Mouse (Mus musculus) CD4-positive, CD25-positive, alpha-beta regulatory T cell, adult 2 months (primary cell): ENCODE results near the gene Bub1b.

Experiments used
- DNase-seq: peaks from one replicate; pipeline ENCODE4 v3.0.0-alpha.2; 2012; ENCODE audit warnings: low read depth, low spot score

The Bub1b gene

DNA sequence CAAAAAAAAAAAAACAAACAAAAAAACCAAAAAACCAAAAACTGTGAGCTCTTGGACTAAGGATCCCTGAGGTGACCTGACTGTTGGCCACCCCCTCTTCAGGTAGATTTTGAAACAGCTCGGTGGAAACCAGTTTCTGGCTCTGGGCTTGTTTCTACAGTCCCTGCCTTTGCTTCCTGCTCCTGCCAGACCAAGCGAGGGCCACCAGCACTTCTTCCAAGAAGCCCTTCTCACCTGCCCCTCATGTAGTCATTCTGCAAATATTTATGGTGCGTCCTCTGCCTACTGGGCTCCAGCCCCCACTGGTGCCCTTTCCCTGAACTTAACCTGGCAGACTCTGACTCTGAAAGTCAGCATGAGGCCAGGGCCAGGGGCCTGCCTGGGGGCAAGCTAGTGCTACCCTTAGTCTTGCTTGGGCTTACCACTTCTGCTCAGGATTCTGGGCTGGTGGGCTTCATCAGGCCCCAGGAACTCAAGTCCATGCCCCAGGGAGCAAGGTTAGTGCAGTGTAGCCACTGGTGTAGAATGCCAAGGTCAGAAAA is 67.0 kb downstream of the Bub1b start:
- DNase-seq: no peak

DNA sequence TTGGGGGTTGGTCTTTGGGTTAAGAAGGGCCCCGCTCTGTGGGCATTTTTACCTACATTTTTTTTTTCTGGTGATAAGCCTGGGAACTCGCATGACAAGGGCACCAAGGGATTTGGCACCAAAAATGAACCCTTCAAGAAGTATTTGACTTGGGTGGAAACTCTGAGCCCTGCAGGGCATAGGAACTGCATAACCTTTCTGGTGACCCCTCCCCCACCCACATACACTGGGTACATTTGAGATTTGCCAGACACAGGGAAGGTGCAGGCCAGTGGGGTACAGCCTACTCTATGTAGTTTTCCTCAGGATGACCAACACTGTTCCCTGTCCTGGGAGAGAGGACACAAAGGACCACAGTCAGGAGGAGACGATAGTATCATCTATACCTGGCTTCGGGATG is 67.6 kb downstream of the Bub1b start:
- no peak for DNase-seq

- no peak for DNase-seq
Measured at GRCm38 (mm10) chr2:118667181-118667580, 69.2 kb downstream of the Bub1b start.

GRCm38 (mm10) chr2:118669245-118669644 is 71.2 kb downstream of the Bub1b start:
- DNase-seq: no peak

DNA sequence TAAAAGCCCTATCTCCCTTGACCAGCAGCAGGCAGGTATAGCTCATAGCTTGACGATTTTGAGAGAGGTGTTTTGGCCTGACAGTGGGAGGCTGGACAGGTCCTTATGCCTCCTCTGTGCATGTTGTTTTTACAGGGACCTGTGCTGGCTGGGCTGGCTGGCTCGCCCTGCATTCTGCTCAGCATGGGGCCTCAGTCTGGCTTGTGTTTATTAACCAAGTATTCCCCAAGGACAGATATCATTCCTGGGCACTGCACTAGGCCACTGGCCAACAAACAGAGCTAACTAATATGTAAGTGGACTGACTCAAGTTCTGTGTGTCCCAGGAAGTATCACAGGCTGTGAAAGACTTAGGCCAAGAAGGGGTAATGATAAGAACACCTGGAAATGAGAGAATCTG is 71.8 kb downstream of the Bub1b start:
- no peak for DNase-seq

DNA sequence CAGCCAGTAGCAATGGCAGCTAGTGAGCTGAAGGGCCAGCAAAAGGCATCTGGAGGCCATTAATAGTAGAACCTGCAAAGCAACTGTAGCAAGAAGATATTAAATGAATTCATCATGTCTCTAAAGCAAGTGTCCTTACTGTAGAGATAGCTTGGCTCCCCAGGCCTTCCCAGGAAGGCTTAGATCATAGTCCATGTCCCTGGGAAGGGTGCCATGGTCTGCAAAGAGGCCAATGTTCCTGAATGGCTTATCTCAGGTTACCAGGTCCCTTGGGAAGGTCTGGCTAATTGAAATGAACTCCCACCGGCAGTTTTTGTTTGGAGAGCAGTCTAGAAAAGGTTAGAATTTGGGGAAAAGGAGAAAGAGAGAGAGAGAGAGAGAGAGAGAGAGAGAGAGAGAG is 73.7 kb downstream of the Bub1b start:
- DNase-seq: no peak

- DNase-seq: no peak
Measured at GRCm38 (mm10) chr2:118673686-118674465, 75.9 kb downstream of the Bub1b start.

DNA sequence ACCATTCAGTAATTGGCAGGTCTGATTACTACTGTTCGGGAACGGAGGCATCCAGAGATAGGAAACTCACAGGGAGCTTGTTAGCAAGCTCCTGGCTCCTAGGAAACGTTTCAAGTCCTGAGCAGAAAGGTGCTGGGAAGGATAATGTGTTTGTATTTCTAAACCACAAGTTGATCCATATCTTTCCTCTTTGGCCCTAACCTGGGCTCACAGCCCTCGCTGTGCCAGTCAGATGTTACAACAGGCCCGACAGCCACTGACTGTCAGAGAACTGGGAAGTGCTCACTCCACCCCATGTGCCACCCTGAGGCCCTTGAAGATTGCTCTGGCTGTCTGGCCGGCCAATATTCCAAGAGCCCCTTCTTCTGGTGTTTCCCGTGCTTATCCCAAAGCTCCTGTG is 76.5 kb downstream of the Bub1b start:
- DNase-seq: no peak

DNA sequence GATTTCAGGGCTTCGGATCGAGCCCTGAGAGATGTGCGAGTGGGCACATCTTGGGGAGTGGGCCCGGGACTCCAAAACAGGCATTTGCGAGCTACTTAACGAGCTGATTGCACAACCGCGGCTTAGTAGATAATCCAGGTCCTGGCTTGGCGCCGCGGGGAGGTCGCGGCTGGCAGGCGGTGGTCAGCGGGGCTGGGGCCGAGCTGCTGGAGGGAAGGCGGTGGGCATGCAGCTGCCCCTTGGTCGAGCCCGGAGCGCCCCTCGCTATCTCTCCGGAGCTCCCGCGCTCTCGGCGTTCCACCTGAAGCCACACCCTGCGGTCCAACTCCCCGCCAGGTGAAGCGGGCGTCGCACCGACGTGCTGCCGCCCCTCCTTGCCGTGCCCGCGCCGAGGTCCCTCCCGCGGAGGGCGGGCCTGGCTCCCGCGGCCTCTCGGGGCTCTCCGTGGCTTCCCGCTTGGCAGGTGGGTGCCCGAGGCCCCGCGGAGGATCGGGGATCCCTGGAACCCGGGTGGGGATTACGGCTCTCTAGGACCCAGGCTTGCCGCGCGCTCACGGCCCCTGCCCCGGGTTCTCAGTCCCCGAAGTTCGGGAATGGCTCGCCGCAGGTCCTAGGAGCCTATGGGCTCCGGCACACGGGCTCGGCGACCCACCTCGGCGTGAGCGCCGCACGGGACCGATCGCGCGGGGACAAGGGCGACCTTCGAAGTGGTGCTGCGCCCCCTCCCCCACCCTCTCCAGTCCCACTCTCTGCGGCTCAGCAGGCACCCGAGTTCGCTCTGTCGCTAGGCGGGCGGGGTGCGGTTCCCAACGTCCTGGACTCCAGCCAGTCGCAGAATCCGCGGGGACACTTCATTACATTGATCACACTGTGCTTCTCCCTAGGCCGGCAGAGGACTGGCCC is 79.1 kb downstream of the Bub1b start:
- peak; percentile 41 for DNase-seq

- DNase-seq: no peak
Measured at GRCm38 (mm10) chr2:118677817-118678216, 79.8 kb downstream of the Bub1b start.

- DNase-seq: no peak
Measured at GRCm38 (mm10) chr2:118679577-118679976, 81.6 kb downstream of the Bub1b start.

DNA sequence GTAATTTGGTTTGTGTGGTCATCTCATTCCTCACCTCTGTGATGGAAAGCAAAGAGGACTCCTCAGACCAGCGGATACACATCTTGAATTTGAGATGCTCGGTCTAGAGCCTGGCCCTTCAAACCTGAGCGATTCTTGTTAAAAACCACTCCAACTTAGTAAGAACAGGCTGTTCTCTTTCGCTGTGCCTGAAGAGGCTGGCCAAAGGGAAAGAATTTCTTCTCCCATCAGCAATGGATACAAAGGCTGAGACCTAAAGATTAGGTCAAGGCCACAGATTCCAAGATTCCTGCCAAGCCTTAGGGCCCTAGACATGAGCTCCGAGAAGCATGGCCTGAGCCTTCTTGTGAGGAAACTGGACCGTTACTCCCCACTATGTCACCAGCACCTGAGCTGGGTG is 82.9 kb downstream of the Bub1b start:
- DNase-seq: no peak

- no peak for DNase-seq
Measured at GRCm38 (mm10) chr2:118682544-118683260, 84.7 kb downstream of the Bub1b start.

GRCm38 (mm10) chr2:118685088-118685487 is 87.1 kb downstream of the Bub1b start:
- no peak for DNase-seq

GRCm38 (mm10) chr2:118686693-118687092 is 88.7 kb downstream of the Bub1b start:
- DNase-seq: no peak

GRCm38 (mm10) chr2:118687791-118688190 is 89.8 kb downstream of the Bub1b start:
- DNase-seq: no peak

DNA sequence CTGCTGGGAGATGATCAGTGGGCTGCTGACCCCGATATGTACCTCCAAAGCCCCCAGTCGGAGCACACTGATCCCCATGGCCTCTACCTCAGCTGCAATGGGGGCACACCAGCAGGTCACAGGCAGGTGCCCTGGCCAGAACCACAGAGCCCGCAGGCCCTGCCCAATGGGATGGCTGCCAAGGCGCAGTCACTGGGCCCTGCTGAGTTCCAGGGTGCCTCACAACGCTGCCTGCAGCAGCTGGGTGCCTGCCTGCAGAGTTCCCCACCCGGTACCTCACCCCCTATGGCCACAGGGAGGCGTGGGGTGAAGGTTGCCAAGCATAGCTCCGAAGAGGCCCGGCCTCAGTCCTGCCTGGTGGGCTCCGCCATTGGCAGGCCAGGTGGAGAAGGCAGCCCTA is 91.9 kb downstream of the Bub1b start:
- DNase-seq: no peak
